Mouse (Mus musculus) embryo, embryonic 10.5 days (tissue): ENCODE measurements around the gene Mak.
"Not testable (repeated sequence)": the region's sequence is repeated elsewhere in the genome, so short reads cannot be mapped to it uniquely, and the experiment has no call there.

ENCODE experiments used
- DNase-seq: peaks from one replicate; pipeline ENCODE4 v3.0.0-alpha.2; 2015; ENCODE audit warnings: low spot score

Gene Mak

DNA sequence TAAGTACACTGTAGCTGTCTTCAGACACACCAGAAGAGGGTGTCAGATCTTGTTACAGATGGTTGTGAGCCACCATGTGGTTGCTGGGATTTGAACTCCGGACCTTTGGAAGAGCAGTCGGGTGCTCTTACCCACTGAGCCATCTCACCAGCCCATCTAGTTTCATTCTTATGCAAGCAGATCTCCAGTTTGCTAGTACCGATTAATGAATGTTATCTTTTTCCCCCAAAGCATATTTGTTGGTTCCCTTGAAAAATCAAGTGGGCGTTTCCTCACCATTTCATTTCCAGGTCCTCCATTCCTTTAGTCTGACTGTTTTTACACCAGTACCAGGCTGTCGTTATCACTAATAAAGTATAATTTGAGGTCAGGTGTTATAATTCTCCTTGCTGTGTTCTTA is 81.0 kb downstream of the Mak start:
- DNase-seq: not testable (repeated sequence)

DNA sequence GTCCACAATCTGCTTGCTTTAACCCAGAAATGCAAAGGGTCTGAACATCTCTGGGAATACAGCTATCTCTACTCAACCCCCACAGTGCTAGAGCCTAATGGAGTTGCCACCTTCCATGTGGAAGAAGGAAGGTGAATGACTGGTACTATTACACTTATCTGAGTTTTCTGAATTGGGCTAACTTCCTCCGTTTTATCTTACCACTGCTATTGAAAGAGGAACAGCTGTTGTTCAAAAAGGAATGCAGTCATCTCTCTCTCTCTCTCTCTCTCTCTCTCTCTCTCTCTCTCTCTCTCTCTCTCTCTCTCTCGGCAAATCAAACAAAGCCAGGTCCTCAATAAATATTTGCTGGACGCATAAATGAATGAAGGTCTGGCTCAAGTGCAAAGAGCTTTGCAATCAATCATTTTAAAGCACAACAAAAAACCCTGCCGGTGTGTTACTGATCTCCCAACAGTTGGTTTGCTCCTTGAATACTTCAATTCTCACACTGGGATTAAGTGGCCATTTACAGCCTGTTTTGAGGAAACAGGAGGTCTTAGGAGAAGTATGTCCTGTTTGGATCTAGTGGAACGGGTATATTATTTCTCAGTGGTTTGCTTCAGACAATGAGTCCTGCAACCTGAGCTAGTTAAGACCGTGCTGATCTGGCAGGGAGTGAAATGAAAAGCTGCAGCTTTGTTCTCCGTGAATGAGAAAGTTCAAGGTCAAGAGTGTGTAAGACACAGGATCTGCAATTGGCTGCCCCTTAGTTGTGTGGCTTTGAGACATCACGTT is 84.8 kb downstream of the Mak start:
- peak; percentile 59 for DNase-seq

DNA sequence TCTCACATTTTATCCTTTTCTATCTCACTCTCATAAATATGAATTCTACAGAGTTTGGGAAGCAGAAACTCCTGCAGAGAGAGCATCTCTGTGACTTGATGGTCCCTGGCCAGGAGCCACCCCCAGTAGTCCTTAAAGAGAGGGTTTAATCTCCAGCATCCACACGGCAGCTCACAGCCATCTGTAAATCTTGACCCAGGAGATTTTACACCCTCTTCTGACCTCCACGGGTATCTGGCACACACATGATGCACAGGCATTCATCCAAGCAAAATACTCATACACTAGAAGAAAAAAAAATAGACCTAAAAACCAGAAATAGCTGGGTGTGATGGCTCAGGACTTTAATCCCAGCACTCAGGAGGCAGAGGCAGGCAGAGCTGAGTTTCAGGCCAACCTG is 91.1 kb downstream of the Mak start:
- DNase-seq: no peak

DNA sequence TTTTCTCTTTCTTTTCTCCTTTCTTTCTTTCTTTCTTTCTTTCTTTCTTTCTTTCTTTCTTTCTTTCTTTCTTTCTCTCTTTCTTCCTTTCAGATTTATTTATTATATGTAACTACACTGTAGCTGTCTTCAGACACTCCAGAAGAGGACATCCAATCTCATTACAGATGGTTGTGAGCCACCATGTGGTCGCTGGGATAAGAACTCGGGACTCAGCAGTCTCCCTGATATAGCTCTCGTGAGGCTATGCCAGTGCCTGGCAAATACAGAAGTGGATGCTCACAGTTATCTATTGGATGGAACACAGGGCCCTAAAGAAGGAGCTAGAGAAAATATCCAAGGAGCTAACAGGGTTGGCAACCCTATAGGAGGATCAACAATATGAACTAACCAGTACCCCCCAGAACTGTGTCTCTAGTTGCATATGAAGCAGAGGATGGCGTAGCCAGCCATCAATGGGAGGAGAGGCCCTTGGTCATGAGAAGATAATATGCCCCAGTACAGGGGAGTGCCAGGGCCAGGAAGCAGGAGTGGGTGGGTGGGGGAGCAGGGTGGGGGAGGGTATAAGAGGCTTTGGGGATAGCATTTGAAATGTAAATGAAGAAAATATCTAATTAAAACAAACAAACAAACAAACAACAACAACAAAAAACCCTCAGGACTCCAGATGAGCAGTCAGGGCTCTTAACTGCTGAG is 91.8 kb downstream of the Mak start:
- DNase-seq: not testable (repeated sequence)

DNA sequence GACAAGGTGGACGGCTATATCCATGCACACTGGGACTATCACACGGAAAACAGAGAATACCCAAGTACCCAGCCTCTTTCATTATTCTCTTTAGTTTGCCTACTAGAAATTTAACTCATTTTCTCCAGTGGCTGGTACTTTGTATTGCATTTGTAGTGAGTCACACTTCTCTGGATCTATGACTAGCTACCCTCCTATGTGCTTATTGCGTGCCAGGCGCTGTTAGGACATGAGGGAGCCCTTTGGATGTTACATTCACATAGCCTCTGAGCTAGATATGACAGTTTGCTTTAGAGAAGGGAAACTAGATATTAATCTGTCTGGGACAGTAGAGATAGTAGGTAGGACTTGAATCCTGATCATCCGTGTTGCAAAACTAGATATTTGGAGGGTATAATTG is 93.4 kb downstream of the Mak start:
- DNase-seq: no peak

DNA sequence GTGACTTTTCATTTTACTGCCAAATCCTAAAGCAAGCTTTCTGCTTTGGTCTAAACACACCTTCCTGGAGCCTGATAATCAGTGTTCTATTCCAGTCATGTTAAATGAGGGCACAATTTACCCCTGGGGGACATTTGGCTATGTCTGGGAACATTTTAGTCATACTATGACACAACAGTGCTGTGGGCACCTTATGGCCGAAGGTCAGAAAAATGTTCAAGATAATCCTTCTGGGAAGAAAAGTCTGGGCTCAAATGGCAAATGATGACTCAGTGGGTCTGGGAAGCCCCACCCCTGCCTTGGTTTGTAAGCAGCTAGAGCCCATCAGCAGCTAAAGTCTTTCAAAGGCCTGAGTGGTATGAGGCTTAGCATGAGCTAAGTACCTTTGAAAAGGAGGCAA is 96.7 kb downstream of the Mak start:
- DNase-seq: no peak

DNA sequence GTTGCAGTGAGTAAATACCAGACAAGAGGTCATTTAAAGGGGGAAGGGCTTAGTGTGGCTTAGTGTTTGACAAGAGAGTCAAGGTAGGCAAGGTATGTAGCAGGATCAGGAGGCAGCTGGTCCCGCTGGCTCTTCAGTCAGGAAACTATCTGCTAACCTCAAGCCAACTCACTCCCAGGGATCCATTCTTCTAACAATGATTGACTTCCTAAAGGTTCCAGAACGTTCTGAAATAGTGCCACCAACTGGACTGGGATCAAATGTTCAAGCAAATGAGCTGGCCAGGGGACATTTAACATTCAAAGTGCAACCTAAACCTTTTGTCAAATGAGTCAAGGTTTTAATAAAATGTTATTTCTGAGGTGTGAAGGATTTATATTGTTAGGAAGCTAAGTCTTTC is 100.2 kb downstream of the Mak start:
- DNase-seq: no peak

DNA sequence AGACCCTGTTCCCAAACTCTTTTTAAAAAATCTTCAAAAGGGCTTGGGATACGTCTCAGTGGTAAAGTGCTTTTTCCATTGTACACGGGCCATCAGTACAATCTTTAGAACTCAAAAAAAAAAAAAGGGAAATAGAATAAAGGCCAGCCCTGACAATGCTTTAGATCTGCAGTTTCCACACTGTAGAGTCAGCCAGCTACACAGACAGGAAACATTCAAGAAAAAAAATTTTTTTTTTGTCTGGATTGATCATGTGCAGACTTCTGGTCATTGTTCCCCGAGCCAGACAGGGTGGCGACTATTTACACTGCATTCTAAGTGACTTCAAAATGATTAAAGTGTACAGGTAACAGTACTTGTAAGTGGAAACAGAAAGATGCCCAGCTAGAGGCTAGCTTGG is 100.9 kb downstream of the Mak start:
- no peak for DNase-seq

DNA sequence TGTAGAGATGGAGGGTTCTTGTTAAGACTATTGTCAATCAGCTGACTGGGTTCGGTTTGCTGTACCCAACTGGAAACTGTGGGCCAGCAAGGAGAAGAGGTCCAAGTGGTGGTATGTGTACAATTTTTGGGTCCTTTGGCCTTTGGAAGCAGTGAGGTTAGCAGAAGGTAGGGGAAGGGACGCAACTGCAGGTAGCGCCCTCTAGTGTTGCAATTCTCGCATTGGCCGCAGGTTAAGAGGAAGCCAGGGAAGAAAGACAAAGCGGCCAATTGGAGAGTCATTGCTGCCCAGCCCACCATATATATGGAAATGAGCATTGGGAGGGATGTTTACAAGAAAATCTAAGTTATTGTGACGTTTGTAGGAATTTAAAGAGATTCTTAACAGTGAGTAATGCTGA is 101.9 kb downstream of the Mak start:
- DNase-seq: peak; percentile 74
